Mouse (Mus musculus) MEL (cell line): ENCODE measurements around the gene Smim4. TPM values are rescaled to one million over a fixed set of nuclear protein-coding genes. Genes with fewer than 3 reads are reported as not detected.

ENCODE experiments used
- DNase-seq: peaks from one replicate; pipeline ENCODE4 v3.0.0; 2011; ENCODE audit warnings: low read depth, low spot score
- H3K27ac ChIP-seq: 2 replicates; pipeline ENCODE4 v1.5.1; 2012; ENCODE audit warnings: low read depth, mild to moderate bottlenecking, control low read depth, low read length, moderate library complexity; ENCODE audit not compliant: control insufficient read depth
- H3K27me3 ChIP-seq, 2 experiments: fragments of 150-350 bp in 1 of 2; sonication (generic) in 1 of 2; 2 replicates each; pipeline ENCODE4 v1.6.1; 2012; ENCODE audit warnings: low read length in 2 of 2, mild to moderate bottlenecking in 2 of 2, improper control_type of control experiment in 1 of 2, moderate library complexity in 1 of 2; ENCODE audit not compliant: insufficient read depth in 2 of 2, control insufficient read depth in 1 of 2
- H3K36me3 ChIP-seq, 2 experiments: 2 replicates each; pipeline ENCODE4 v1.6.1; 2012 to 2014; ENCODE audit warnings: low read length in 2 of 2, improper control_type of control experiment in 1 of 2, inconsistent platforms in 1 of 2, mild to moderate bottlenecking in 1 of 2; ENCODE audit not compliant: insufficient read depth in 2 of 2, control insufficient read depth in 1 of 2
- H3K4me1 ChIP-seq, 2 experiments: fragments of 150-350 bp in 1 of 2; sonication (generic) in 1 of 2; 2 replicates each; pipeline ENCODE4 v1.6.1; 2012; ENCODE audit warnings: low read length in 2 of 2, improper control_type of control experiment in 1 of 2, mild to moderate bottlenecking in 1 of 2; ENCODE audit not compliant: insufficient read depth in 2 of 2, control insufficient read depth in 1 of 2
- H3K4me3 ChIP-seq, 2 experiments: fragments of 150-350 bp in 1 of 2; sonication (generic) in 1 of 2; 2 replicates each; pipeline ENCODE4 v1.5.1; 2012; ENCODE audit warnings: low read depth in 2 of 2, low read length in 2 of 2, mild to moderate bottlenecking in 2 of 2, moderate library complexity in 2 of 2, control low read depth in 1 of 2, improper control_type of control experiment in 1 of 2; ENCODE audit not compliant: control insufficient read depth in 1 of 2, insufficient read depth in 1 of 2
- H3K79me2 ChIP-seq: 2 replicates; pipeline ENCODE4 v1.6.1; 2012; ENCODE audit warnings: mild to moderate bottlenecking, low read length, moderate library complexity; ENCODE audit not compliant: control insufficient read depth, poor library complexity, insufficient read depth
- H3K9ac ChIP-seq: 2 replicates; pipeline ENCODE4 v1.6.1; 2012; ENCODE audit warnings: low read depth, mild to moderate bottlenecking, control low read depth, low read length, moderate library complexity; ENCODE audit not compliant: control insufficient read depth, poor library complexity, severe bottlenecking
- H3K9me3 ChIP-seq: fragments of 150-350 bp; sonication (generic); replicated peaks from 2 replicates; pipeline ENCODE4 v1.6.1; 2012; ENCODE audit warnings: mild to moderate bottlenecking, low read length, improper control_type of control experiment, moderate library complexity; ENCODE audit not compliant: insufficient read depth
- BHLHE40 ChIP-seq: IDR thresholded peaks from 2 replicates; pipeline ENCODE4 v1.6.1; 2012; ENCODE audit warnings: low read depth, mild to moderate bottlenecking, inconsistent platforms, low read length, improper control_type of control experiment, borderline replicate concordance
- CHD2 ChIP-seq: IDR thresholded peaks from 2 replicates; pipeline ENCODE4 v1.6.1; 2011; ENCODE audit warnings: low read length, improper control_type of control experiment
- CTCF ChIP-seq, 3 experiments: IDR thresholded peaks in 2 of 3; conservative IDR thresholded peaks in 1 of 3; 2 replicates each; pipeline ENCODE4 v1.5.1; 2011 to 2012; ENCODE audit warnings: low read length in 3 of 3, low read depth in 2 of 3, mild to moderate bottlenecking in 2 of 3, improper control_type of control experiment in 1 of 3, inconsistent platforms in 1 of 3, mixed read lengths in 1 of 3, moderate library complexity in 1 of 3; ENCODE audit not compliant: control insufficient read depth in 1 of 3, insufficient read depth in 1 of 3, poor library complexity in 1 of 3, severe bottlenecking in 1 of 3
- E2F4 ChIP-seq: IDR thresholded peaks from 2 replicates; pipeline ENCODE4 v1.6.1; 2011; ENCODE audit warnings: low read depth, low read length, improper control_type of control experiment, borderline replicate concordance
- EP300 ChIP-seq, 2 experiments: IDR thresholded peaks; 2 replicates each; pipeline ENCODE4 v1.6.1; 2011; ENCODE audit warnings: improper control_type of control experiment in 2 of 2, low read length in 2 of 2, low read depth in 1 of 2, mild to moderate bottlenecking in 1 of 2
- GABPA ChIP-seq: IDR thresholded peaks from 2 replicates; pipeline ENCODE4 v1.6.1; 2012; ENCODE audit warnings: low read depth, mild to moderate bottlenecking, inconsistent platforms, low read length, improper control_type of control experiment, moderate library complexity
- GATA1 ChIP-seq: IDR thresholded peaks from 2 replicates; pipeline ENCODE4 v1.6.1; 2011; ENCODE audit warnings: low read depth, low read length, improper control_type of control experiment
- HCFC1 ChIP-seq: IDR thresholded peaks from 2 replicates; pipeline ENCODE4 v1.6.1; 2012; ENCODE audit warnings: low read depth, mild to moderate bottlenecking, inconsistent platforms, low read length, improper control_type of control experiment, moderate library complexity
- JUND ChIP-seq: IDR thresholded peaks from 2 replicates; pipeline ENCODE4 v1.6.1; 2011; ENCODE audit warnings: low read depth, mild to moderate bottlenecking, improper control_type of control experiment, low read length
- KAT2A ChIP-seq: conservative IDR thresholded peaks from 2 replicates; pipeline ENCODE4 v1.6.1; 2012; ENCODE audit warnings: low read depth, low read length, improper control_type of control experiment, inconsistent platforms
- MAFK ChIP-seq: IDR thresholded peaks from 2 replicates; pipeline ENCODE4 v1.6.1; 2011; ENCODE audit warnings: low read depth, mild to moderate bottlenecking, low read length, improper control_type of control experiment, borderline replicate concordance
- MAX ChIP-seq: IDR thresholded peaks from 2 replicates; pipeline ENCODE4 v1.6.1; 2011; ENCODE audit warnings: low read length, improper control_type of control experiment
- MAZ ChIP-seq: IDR thresholded peaks from 2 replicates; pipeline ENCODE4 v1.6.1; 2012; ENCODE audit warnings: low read depth, mild to moderate bottlenecking, inconsistent platforms, low read length, improper control_type of control experiment
- MEF2A ChIP-seq: IDR thresholded peaks from 2 replicates; pipeline ENCODE4 v1.6.1; 2014; ENCODE audit warnings: low read depth, mild to moderate bottlenecking, inconsistent platforms, low read length, improper control_type of control experiment; ENCODE audit not compliant: poor library complexity, insufficient replicate concordance, severe bottlenecking; ENCODE audit errors: extremely low read depth
- MXI1 ChIP-seq: IDR thresholded peaks from 2 replicates; pipeline ENCODE4 v1.6.1; 2011; ENCODE audit warnings: mild to moderate bottlenecking, low read depth, low read length, improper control_type of control experiment
- NELFE ChIP-seq: IDR thresholded peaks from 2 replicates; pipeline ENCODE4 v1.6.1; 2011; ENCODE audit warnings: low read depth, low read length, improper control_type of control experiment
- POLR2AphosphoS2 ChIP-seq: IDR thresholded peaks from 2 replicates; pipeline ENCODE4 v1.6.1; 2011; ENCODE audit warnings: low read length, improper control_type of control experiment
- POLR2AphosphoS5 ChIP-seq: IDR thresholded peaks from 2 replicates; pipeline ENCODE4 v1.6.1; 2012; ENCODE audit warnings: low read depth, borderline replicate concordance, mild to moderate bottlenecking, inconsistent platforms, low read length, moderate library complexity, mixed read lengths
- RAD21 ChIP-seq: IDR thresholded peaks from 2 replicates; pipeline ENCODE4 v1.6.1; 2011; ENCODE audit warnings: mild to moderate bottlenecking, low read depth, low read length, improper control_type of control experiment
- RCOR1 ChIP-seq: IDR thresholded peaks from 2 replicates; pipeline ENCODE4 v1.6.1; 2012; ENCODE audit warnings: low read depth, mild to moderate bottlenecking, inconsistent platforms, low read length, improper control_type of control experiment
- SIN3A ChIP-seq: IDR thresholded peaks from 2 replicates; pipeline ENCODE4 v1.6.1; 2012; ENCODE audit warnings: low read length, improper control_type of control experiment, inconsistent platforms
- TBP ChIP-seq: IDR thresholded peaks from 2 replicates; pipeline ENCODE4 v1.8.0; 2011; ENCODE audit warnings: low read depth, low read length, improper control_type of control experiment
- TCF12 ChIP-seq: IDR thresholded peaks from 2 replicates; pipeline ENCODE4 v1.6.1; 2014; ENCODE audit warnings: low read depth, mild to moderate bottlenecking, inconsistent platforms, low read length, improper control_type of control experiment, moderate library complexity
- UBTF ChIP-seq: IDR thresholded peaks from 2 replicates; pipeline ENCODE4 v1.6.1; 2012; ENCODE audit warnings: low read depth, mild to moderate bottlenecking, inconsistent platforms, low read length, improper control_type of control experiment, moderate library complexity, borderline replicate concordance; ENCODE audit not compliant: insufficient read depth
- USF1 ChIP-seq: IDR thresholded peaks from 2 replicates; pipeline ENCODE4 v1.6.1; 2014; ENCODE audit warnings: low read depth, mild to moderate bottlenecking, inconsistent platforms, low read length, improper control_type of control experiment, moderate library complexity
- ZKSCAN1 ChIP-seq: IDR thresholded peaks from 2 replicates; pipeline ENCODE4 v1.6.1; 2012; ENCODE audit warnings: low read depth, mild to moderate bottlenecking, inconsistent platforms, low read length, improper control_type of control experiment, moderate library complexity
- ZMIZ1 ChIP-seq: IDR thresholded peaks from 2 replicates; pipeline ENCODE4 v1.6.1; 2012; ENCODE audit warnings: low read depth, mild to moderate bottlenecking, inconsistent platforms, low read length, improper control_type of control experiment, moderate library complexity
- ZNF384 ChIP-seq: IDR thresholded peaks from 2 replicates; pipeline ENCODE4 v1.6.1; 2012; ENCODE audit warnings: low read depth, mild to moderate bottlenecking, inconsistent platforms, low read length, improper control_type of control experiment
- polyA plus RNA-seq, 2 experiments: library from polyadenylated mRNA; stranded (reverse) in 1 of 2; unstranded in 1 of 2; fragments of >175 nt in 1 of 2; fragments of >200 nt in 1 of 2; gene quantifications; 2 replicates each; pipeline versions ENCODE4 v1.2.1 to v1.2.4; 2012; ENCODE audit warnings: low replicate concordance in 2 of 2, low read depth in 1 of 2; ENCODE audit not compliant: insufficient read length in 2 of 2, insufficient read depth in 1 of 2, missing spikeins in 1 of 2
- total RNA-seq: library from RNA; depleted of rRNA; stranded (reverse); fragments of 300-350 nt; gene quantifications from 2 replicates; pipeline ENCODE4 v1.2.3, GENCODE M21; 2012

Smim4 gene
- total and polyA plus RNA-seq, 3 experiments = 87.8 to 122 TPM; not detected in 1

GRCm38 (mm10) chr14:31130236-31131220, 1.8 kb upstream of the Smim4 start, which contains the start of gene Nt5dc2 (continued):
- TF ChIP-seq TBP (0 out of 2 replicates have a peak, but pooled peaks have one; percentile 10), GATA1 (no peak), CTCF (IDR thresholded peaks at IDR 0.05 in 2 of 3, conservative IDR thresholded peaks at IDR 0.05 in 1 of 3; ENCODE audit: control insufficient read depth in 1 of 3, insufficient read depth in 1 of 3, low read depth in 2 of 3, low read length in 3 of 3, poor library complexity in 1 of 3, severe bottlenecking in 1 of 3) (peak in 2 of 3 experiments; percentile 28 to 41; a peak in 4 of 6 replicates), JUND (no peak), NELFE (peak; percentile 52), TCF12 (peak; percentile 9), ZMIZ1 (no peak; the same call in 1 of the 2 replicates), CHD2 (no peak), RAD21 (no peak), USF1 (no peak), ZNF384 (no peak), GABPA (no peak), SIN3A (no peak; the same call in 1 of the 2 replicates), HCFC1 (0 out of 2 replicates have a peak, but pooled peaks have one; percentile 30), RCOR1 (no peak), POLR2AphosphoS2 (no peak; the same call in 1 of the 2 replicates), MXI1 (peak; percentile 52), ZKSCAN1 (no peak), BHLHE40 (no peak), MEF2A (no peak)

GRCm38 (mm10) chr14:31129326-31130235, 825 bp upstream of the Smim4 start:
- H3K79me2 ChIP-seq = peaks cover 29% of the 10 kb centered on the region
- peak; percentile 68 for DNase-seq
- no peaks in the 10 kb centered on the region for H3K9me3 ChIP-seq
- H3K4me1 ChIP-seq = peaks cover 3 to 42% of the 10 kb centered on the region in 2 experiments
- H3K4me3 ChIP-seq = peak overlapping the region; percentile 69 to 87
- peak overlapping the region; percentile 60 for H3K9ac ChIP-seq
- no peaks in the 10 kb centered on the region for H3K27me3 ChIP-seq
- peak overlapping the region; percentile 58 for H3K27ac ChIP-seq
- H3K36me3 ChIP-seq = peaks cover 0 to 10% of the 10 kb centered on the region in 2 experiments; a peak in 3 of 4 replicates
- TF ChIP-seq ZKSCAN1 (peak; percentile 94), RAD21 (no peak), KAT2A (no peak), MEF2A (no peak), RCOR1 (no peak), POLR2AphosphoS2 (no peak), E2F4 (0 out of 2 replicates have a peak, but pooled peaks have one; percentile 17), HCFC1 (no peak), EP300 (IDR thresholded peaks at IDR 0.05; ENCODE audit: low read depth in 1 of 2, low read length in 2 of 2) (no peak; a peak in 1 of 4 replicates), TBP (no peak), MAZ (no peak), CTCF (IDR thresholded peaks at IDR 0.05 in 2 of 3, conservative IDR thresholded peaks at IDR 0.05 in 1 of 3; ENCODE audit: control insufficient read depth in 1 of 3, insufficient read depth in 1 of 3, low read depth in 2 of 3, low read length in 3 of 3, poor library complexity in 1 of 3, severe bottlenecking in 1 of 3) (no peak), UBTF (no peak), MAX (peak; percentile 20; the same call in 1 of the 2 replicates), ZNF384 (peak; percentile 76), SIN3A (no peak; the same call in none of the 2 replicates), POLR2AphosphoS5 (no peak), MAFK (no peak)
